Mouse (Mus musculus): ENCODE measurements around the gene Arhgef3. TPM values are rescaled to one million over a fixed set of nuclear protein-coding genes. Genes with fewer than 3 reads are reported as not detected.

Arhgef3 gene
- total RNA-seq, 2 experiments from 2014 or later = 8.5 to 20.0 TPM

DNA sequence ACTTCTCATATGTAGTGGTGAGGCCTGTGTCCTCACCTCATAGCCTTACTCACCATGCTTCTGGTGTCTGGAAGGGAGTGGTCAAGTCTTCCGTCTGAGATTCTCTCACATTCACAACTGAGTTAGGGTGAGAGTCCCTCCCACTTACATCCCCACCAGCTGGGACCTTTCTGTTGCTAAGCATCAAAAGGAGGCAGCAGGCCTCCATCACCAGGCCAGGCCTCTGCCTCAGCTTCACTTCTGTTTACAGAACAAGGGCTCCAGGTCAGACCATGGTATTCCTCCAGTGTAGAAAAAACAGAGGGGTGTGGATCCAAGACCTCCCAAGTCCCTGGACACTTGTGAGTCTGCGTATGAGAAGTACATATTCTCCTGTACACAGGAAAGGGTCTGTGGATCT lies 99.5 kb downstream of the Arhgef3 start:
- DNase-seq = no peak
- no peak overlapping the region for H3K4me3 ChIP-seq
- intact Hi-C loops (cut with DNase I) = no loop called here
- H3K27ac ChIP-seq = no peak overlapping the region
- TF ChIP-seq CTCF (IDR thresholded peaks at IDR 0.05) = no peak

DNA sequence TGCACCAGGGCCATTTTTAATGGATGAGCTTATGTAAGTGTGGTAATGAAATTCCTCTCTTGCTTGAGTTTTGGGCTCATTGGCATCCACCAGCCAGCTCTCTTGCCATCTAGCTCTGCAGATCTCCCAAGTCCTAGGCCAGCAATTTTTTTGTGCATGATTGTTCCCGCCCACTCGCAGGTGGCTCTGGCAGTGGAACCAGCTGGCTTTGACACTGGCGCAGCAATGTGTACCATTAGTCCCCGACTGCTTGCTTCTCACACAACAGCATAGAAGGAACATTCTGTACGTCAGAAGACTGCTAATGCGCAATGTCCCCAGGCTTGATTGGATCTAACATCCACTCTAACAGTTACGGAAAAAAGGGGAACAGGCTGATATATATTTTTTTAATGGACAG lies 105.0 kb downstream of the Arhgef3 start:
- no peak for DNase-seq
- Histone ChIP-seq H3K4me3 (no peak overlapping the region), H3K27ac (no peak overlapping the region)
- intact Hi-C loops (cut with DNase I) = no loop called here
- TF ChIP-seq CTCF (IDR thresholded peaks at IDR 0.05) = no peak

DNA sequence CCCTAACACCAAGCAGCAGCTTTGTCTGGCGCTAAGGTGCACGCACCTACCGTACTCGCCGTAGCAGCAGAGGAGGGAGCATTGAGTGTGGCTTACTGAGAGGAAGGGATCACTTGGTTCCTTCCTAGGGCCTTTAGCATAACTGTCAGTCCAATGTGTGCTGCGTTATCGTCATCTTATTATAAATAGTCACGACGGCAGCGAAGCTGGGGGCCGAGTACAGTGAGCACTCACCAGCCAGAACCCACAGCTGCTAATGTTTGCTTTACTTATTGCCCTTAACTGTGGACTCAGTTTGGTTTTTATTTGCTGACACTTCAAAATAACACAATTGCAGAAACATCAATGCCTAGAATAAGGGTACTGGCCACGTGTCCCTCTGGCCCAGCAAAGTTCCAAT lies 105.6 kb downstream of the Arhgef3 start:
- no peak for TF ChIP-seq CTCF (IDR thresholded peaks at IDR 0.05)
- intact Hi-C loops (cut with DNase I) = no loop called here
- H3K4me3 ChIP-seq = no peak overlapping the region
- DNase-seq = no peak
- no peak overlapping the region for H3K27ac ChIP-seq

DNA sequence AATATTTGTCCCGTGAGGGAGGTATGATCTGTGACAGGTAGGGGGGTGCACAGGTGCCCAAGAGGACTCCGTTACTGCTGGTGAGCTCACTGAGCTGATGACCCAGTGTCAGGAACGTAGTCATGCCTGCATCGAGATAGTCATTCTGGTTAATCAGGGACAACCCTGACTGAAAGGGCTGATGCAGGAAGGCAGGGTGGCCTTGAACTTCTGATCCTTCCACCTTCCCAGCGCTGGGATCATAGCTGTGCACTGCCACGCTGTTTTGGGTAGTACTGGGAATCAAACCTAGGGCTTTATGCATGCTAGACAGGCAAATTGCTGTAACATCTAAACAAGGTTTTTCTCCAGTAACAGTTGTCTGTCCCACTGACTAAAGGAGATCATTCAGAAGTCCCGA lies 109.9 kb downstream of the Arhgef3 start:
- Histone ChIP-seq H3K4me3 (no peak overlapping the region), H3K27ac (no peak overlapping the region)
- TF ChIP-seq CTCF (IDR thresholded peaks at IDR 0.05) = no peak
- intact Hi-C loops (cut with DNase I) = no loop called here
- no peak for DNase-seq

DNA sequence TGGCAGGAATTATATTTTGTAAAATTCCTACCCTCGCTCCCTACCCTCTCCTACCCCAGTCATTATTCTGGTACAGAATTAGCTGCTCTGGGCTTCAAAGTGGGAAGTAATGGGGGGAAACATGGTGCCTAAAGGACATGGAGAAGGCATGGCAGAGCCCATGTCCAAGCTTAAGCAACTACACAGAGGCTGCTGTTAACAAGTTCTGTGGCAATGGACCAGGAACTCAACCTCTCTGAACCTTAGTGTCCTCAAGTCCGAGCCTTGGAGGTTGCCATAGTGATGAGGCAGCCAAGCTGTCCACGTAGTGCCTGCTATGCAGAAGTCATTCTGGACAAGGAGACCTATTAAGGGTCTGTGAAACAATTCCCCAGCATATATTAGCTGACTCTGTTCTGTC lies 111.6 kb downstream of the Arhgef3 start:
- TF ChIP-seq CTCF (IDR thresholded peaks at IDR 0.05) = no peak
- no peak for DNase-seq
- no peak overlapping the region for H3K27ac ChIP-seq
- intact Hi-C loops (cut with DNase I) = no loop called here
- no peak overlapping the region for H3K4me3 ChIP-seq

DNA sequence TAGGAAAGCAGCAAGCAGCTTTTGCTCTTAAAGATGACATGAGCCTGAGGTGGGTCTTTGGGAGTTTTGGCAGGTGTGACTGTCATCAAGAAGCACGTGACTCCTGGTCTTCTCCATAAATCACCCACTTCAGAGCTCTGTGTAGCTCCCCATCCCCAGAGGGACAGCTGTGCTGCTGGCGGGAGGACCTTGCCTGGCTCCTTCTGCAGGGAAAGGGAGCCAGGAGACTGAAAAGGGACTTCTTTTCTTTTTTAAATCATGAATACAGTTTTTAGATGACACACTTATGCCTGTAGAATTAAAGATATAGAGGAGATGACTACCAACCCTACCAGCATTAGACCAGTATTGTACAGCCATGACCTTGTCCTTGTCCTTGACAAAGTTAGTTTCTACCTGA lies 113.6 kb downstream of the Arhgef3 start:
- intact Hi-C loops (cut with DNase I) = no loop called here
- DNase-seq = no peak
- TF ChIP-seq CTCF (IDR thresholded peaks at IDR 0.05) = no peak
- H3K27ac ChIP-seq = peak overlapping the region; percentile 84; the same call in 1 of the 2 replicates
- H3K4me3 ChIP-seq = no peak overlapping the region

DNA sequence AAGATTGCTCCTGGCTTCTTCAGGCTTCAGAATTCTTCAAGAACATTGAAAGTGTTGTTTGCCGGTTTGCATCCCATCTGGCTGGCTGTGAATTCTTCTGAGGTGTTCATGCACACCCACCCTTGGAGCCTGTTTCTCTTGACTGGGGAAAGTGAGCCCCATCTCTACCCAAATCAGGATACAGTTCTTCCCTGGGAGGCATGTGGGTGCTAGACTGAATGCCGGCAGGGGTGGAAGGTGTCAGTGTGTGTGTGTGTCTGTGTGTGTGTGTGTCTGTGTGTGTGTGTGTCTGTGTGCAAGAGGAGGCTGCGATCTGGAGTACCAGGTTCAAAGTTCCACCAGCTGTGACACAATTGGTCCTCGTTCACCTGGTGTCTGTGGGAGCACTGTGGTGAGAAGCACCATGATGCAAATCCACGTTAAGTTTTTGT lies 114.3 kb downstream of the Arhgef3 start:
- no peak overlapping the region for H3K4me3 ChIP-seq
- intact Hi-C loops (cut with DNase I) = no loop called here
- H3K27ac ChIP-seq = peak overlapping the region; percentile 84
- DNase-seq = no peak
- TF ChIP-seq CTCF (IDR thresholded peaks at IDR 0.05) = no peak

DNA sequence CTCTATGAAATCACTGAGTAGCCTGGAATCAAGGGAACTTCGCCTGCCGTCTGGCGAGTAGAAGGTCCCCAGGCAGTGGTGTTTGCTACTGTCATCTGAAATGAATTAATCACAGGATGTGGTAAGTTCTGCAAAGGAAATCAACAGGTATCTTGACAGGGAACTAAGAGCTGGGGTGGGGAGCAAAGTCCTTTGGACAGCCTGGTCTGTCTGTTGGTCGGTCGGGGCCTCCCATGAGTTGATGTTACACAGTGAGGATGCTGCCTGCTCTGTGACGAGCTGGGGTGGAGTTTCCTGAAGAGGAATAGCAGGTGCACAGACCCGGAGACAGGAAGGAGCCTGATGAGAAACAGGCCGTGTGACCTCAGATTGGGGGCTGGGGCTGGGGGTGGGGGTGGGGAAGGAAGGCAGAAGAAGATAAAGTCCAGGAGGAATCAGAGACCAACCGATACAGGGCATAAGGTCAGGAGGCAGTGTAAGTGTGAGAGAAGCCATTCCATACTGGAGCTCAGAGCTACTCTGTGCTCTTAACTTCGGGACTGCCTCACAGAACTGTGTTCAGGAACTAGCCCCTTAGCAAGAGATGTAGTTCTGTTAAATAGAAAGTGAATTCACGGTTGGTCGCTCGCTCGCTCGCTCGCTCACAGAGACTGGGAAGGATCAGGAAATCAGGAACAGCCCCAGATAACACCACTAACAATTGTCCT lies 114.9 kb downstream of the Arhgef3 start:
- DNase-seq = peak; percentile 34
- no peak for TF ChIP-seq CTCF (IDR thresholded peaks at IDR 0.05)
- intact Hi-C loops (cut with DNase I) = loop anchor here (1.0 kb wide), 1 partner anchor 37 kb away; no protein-coding TSS in a partner anchor
- H3K27ac ChIP-seq = peak overlapping the region; percentile 84
- H3K4me3 ChIP-seq = peak overlapping the region; percentile 46

DNA sequence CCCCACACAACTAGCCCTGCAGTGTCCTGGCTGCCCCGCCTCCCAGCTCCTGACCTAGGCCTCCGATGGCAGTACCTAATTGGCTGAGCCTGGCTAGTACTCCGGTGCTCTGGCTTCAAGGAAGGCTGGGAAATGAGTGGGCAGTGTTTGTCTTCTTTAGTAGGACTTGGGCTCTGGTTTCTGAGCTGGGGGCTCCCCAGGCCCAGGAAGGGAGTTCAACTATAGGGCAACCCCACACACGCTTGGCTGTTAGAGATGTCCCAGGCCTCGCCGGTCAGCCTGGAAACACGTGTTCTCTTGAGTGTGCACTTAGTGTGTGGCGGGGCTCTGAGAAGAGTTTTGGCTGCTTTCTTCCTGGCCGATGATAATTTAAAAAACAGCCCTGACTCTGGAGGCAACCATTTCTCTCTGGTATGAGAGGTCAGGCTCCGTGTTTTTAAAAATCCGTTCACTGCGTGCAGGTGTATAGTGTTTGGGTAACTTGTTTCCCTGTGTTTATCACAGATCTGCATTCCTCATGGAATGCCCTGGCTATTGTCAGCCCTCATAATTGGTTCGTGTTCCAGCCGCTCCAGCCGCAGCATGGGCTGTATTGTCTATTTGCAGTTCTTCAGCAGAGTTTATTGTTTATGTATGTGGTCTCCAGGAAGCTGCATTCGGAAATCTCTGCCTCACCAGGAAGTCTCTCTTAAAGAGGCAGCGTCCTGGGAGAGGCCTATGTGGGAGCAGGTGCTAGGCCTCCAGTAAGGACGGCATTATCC lies 115.7 kb downstream of the Arhgef3 start:
- intact Hi-C loops (cut with DNase I) = loop anchor here (1.0 kb wide), 1 partner anchor 38 kb away; no protein-coding TSS in a partner anchor

DNA sequence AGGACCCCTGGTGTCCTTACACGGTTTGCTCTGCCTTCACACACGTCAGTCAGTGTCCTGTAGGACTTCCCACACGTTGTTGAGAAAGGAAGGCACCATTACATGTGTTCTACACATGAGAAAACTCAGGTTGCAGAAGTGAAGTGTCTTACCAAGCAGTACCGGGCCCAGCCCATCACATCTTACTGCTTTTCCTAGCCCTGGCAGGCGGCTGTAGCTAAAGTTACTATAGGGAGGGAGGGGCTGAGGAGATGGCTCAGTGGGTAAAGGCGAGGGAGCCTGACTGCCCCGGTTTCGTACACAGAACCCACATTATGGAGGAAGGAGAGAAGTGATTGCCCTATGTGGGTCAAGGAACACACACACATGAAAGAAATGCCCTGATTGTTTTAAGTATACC lies 116.8 kb downstream of the Arhgef3 start:
- TF ChIP-seq CTCF (IDR thresholded peaks at IDR 0.05) = no peak
- Histone ChIP-seq H3K4me3 (no peak overlapping the region), H3K27ac (peak overlapping the region; percentile 84)
- intact Hi-C loops (cut with DNase I) = no loop called here
- DNase-seq = no peak

More for the DNA sequence above, 115.7 kb downstream of the Arhgef3 start:
- Histone ChIP-seq H3K4me3 (peak overlapping the region; percentile 46), H3K27ac (peak overlapping the region; percentile 84)
- no peak for TF ChIP-seq CTCF (IDR thresholded peaks at IDR 0.05)
- peak; percentile 37 for DNase-seq

DNA sequence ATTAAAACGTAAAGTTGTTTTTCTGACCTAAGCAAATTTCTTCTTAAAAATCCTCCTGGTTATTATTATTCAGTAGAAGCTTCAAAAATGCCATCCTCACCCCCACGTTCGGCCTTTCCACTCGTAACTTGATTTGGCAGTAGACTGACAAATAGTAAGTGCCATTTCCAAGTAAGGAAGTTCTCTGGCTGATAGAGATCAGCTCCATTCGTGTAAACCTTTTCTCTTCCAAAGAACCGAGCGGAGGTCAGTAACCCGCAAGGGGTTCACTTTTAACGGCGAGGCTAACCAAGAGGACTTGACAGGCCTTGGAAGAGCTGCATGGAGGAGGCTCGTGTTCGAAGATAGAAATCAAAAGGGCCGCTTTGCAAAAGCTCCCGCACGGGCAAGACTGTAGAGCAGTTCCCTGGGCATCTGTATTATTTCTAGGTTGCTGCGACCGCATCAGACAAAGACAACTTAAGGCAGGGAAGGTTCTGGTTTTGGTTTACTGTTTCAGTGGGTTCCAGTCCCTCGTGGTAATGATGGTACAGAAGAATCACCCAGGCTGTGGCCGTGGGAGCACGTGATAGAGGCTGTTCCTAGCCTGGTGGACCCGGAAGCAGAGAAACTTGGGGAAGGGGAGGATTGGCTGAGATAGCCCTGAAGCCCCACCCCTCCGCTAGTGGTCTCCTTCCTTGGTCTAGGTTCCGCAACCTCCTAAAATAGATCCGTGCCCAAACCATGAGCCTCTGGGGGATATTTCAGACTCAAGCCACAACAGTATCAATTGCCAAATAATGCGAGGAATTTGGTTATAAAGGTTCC lies 117.5 kb downstream of the Arhgef3 start:
- no peak for TF ChIP-seq CTCF (IDR thresholded peaks at IDR 0.05)
- H3K4me3 ChIP-seq = no peak overlapping the region
- peak overlapping the region; percentile 84 for H3K27ac ChIP-seq
- intact Hi-C loops (cut with DNase I) = no loop called here
- DNase-seq = no peak

DNA sequence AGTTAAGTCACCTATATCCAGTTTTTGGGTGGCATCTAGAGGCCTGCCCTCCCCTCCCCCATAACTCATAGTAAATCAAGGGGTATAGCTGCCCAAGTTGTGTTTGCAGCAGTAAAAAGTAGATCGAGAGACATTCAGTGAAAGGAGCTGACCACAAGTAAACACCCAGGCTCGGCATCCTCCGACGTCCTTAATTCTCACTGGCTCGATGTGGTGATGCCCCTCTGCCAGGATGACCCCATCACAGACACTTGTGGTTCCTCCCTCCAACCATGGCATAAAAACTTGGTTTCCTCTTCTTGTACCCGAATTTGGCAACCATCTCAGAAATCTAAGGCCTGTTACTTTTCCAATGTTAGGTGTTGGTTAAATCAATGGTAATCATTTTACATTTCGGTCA lies 118.4 kb downstream of the Arhgef3 start:
- Histone ChIP-seq H3K27ac (peak overlapping the region; percentile 84; the same call in 1 of the 2 replicates), H3K4me3 (no peak overlapping the region)
- TF ChIP-seq CTCF (IDR thresholded peaks at IDR 0.05) = no peak
- DNase-seq = no peak
- intact Hi-C loops (cut with DNase I) = no loop called here

DNA sequence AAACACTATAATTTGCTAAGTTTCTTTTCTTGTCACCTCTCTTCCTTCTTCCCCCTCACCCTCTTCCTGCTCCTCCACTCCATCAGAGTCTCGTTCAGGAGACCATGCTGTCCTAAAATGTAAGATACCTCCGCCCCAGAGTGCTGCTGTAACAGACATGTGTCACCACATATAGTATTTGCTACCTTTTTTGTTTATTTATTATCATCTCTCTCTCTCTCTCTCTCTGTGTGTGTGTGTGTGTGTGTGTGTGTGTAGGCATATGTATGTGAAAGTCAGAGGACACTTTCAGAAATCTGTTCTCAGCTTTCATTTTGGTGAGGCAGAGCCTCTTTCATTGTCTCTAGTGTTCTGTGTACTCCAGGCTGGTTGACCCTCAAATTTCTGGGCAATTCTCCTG lies 119.0 kb downstream of the Arhgef3 start:
- H3K27ac ChIP-seq = no peak overlapping the region
- no peak overlapping the region for H3K4me3 ChIP-seq
- TF ChIP-seq CTCF (IDR thresholded peaks at IDR 0.05) = no peak
- intact Hi-C loops (cut with DNase I) = no loop called here
- no peak for DNase-seq
